Mouse (Mus musculus) G1E (cell line): ENCODE data around the gene Sms. TPM values are rescaled to one million over a fixed set of nuclear protein-coding genes. Genes with fewer than 3 reads are reported as not detected.

Source experiments
- ATAC-seq: 2 replicates; pipeline ENCODE4 v1.8.0; 2016; ENCODE audit warnings: mild to moderate bottlenecking; ENCODE audit not compliant: insufficient number of reproducible peaks, poor library complexity, low FRiP score, severe bottlenecking; ENCODE audit errors: extremely low read depth
- DNase-seq: peaks from one replicate; pipeline ENCODE4 v3.0.0; 2012; ENCODE audit warnings: low spot score
- H3K27me3 ChIP-seq: 2 replicates; pipeline ENCODE4 v1.6.1; 2012; ENCODE audit warnings: mild to moderate bottlenecking, low read length, inconsistent platforms; ENCODE audit not compliant: insufficient read depth
- H3K36me3 ChIP-seq: replicated peaks from 2 replicates; pipeline ENCODE3; 2012; ENCODE audit warnings: mild to moderate bottlenecking, inconsistent platforms
- H3K4me1 ChIP-seq: 2 replicates; pipeline ENCODE4 v1.6.1; 2012; ENCODE audit warnings: low read depth, low read length, inconsistent platforms, mixed read lengths; ENCODE audit not compliant: insufficient read depth
- H3K4me3 ChIP-seq: 2 replicates; pipeline ENCODE4 v1.5.1; 2012; ENCODE audit warnings: low read depth, mild to moderate bottlenecking, inconsistent platforms, low read length, moderate library complexity, mixed read lengths
- H3K9me3 ChIP-seq: replicated peaks from 2 replicates; pipeline ENCODE4 v1.6.1; 2012; ENCODE audit warnings: inconsistent platforms
- CTCF ChIP-seq: IDR thresholded peaks from 2 replicates; pipeline ENCODE4 v1.5.1; 2012; ENCODE audit warnings: low read depth, low read length, inconsistent platforms, mixed read lengths
- GATA1 ChIP-seq: IDR thresholded peaks from 2 replicates; pipeline ENCODE4 v1.6.1; 2012; ENCODE audit warnings: borderline replicate concordance, low read length, inconsistent platforms, mixed read lengths
- GATA2 ChIP-seq: IDR thresholded peaks from 2 replicates; pipeline ENCODE4 v1.6.1; 2012; ENCODE audit warnings: low read depth, low read length, inconsistent platforms, borderline replicate concordance
- POLR2AphosphoS5 ChIP-seq: IDR thresholded peaks from 2 replicates; pipeline ENCODE4 v1.6.1; 2012; ENCODE audit warnings: low read depth, low read length, inconsistent platforms; ENCODE audit not compliant: insufficient replicate concordance
- TAL1 ChIP-seq: conservative IDR thresholded peaks from 2 replicates; pipeline ENCODE4 v1.6.1; 2012; ENCODE audit warnings: low read depth, low read length, inconsistent platforms, mixed read lengths
- polyA plus RNA-seq: library from polyadenylated mRNA; stranded (reverse); fragments of >175 nt; gene quantifications from 2 replicates; pipeline ENCODE4 v1.2.3, GENCODE M21; 2012
- total RNA-seq, 2 experiments: library from RNA; stranded (forward) in 1 of 2; stranded (reverse) in 1 of 2; fragments of 200-1000 nt in 1 of 2; fragments of >200 nt in 1 of 2; fragmentation: Nextera tagmentation in 1 of 2; gene quantifications; 2 replicates each; pipeline ENCODE4 v1.2.3; 2014 to 2017

Sms gene
- total and polyA plus RNA-seq, 3 experiments = 35.5 to 80.6 (median 76.3) TPM

DNA sequence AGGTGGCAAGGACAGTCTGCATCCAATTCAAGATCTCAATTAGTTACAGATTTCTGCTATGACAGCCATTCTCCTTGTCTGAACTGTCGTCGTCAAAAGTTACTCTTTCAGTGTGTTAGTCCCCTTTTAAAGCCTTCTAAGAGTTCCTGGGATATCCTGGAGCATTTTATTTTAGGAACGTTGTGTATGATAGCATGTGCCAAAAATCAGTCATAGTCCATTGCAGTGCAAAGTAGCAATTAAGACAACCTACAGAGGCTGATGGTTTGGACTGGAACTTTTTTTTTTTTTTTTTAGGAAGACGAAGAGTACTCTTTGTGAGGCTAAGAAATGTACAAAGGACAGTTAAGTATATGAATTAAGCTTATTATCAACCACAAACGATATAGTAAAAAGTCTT is 76.9 kb downstream of the Sms start, which contains the start of gene Phex:
TSS of gene Phex (minus strand) at position 101 of the 400 bp plus-strand sequence.
- Histone ChIP-seq H3K4me3 (no peak within 1 kb of the TSS), H3K4me1 (no peaks in the 10 kb centered on the region), H3K9me3 (no peaks in the 10 kb centered on the region), H3K27me3 (no peaks in the 10 kb centered on the region), H3K36me3 (no peaks in the 10 kb centered on the region)
- TF ChIP-seq POLR2AphosphoS5 (no peak), CTCF (no peak), TAL1 (no peak), GATA1 (no peak), GATA2 (no peak)
- no peak for ATAC-seq
- no peak for DNase-seq

GRCm38 (mm10) chrX:157404919-157405318 is 87.2 kb downstream of the Sms start:
- TF ChIP-seq POLR2AphosphoS5 = no peak
- no peak for TF ChIP-seq CTCF
- no peak for TF ChIP-seq GATA2
- no peak for TF ChIP-seq TAL1
- no peak for TF ChIP-seq GATA1

More at GRCm38 (mm10) chrX:157404919-157405318, 87.2 kb downstream of the Sms start:
- Histone ChIP-seq H3K36me3 (no peaks in the 10 kb centered on the region), H3K4me1 (no peaks in the 10 kb centered on the region), H3K4me3 (no peak overlapping the region), H3K27me3 (no peaks in the 10 kb centered on the region), H3K9me3 (no peaks in the 10 kb centered on the region)
- DNase-seq (no peak), ATAC-seq (no peak)

Other genes with a start within 250 kb of the Sms start
- gene Phex, start 77.0 kb downstream of the Sms start, total RNA-seq (2014; fragmentation: Nextera tagmentation) = 0.38 TPM in 1 of 2 replicates, not detected in the other
- gene Phex, start 77.0 kb downstream of the Sms start, total RNA-seq (2017) = 0.22 TPM in 1 of 2 replicates, not detected in the other
- not detected in 2 replicates for gene Phex, start 77.0 kb downstream of the Sms start, polyA plus RNA-seq
- 5.2 and 7.5 TPM in 2 replicates for gene Yy2, start 76.7 kb upstream of the Sms start, total RNA-seq (2014; fragmentation: Nextera tagmentation)
- gene Yy2, start 76.7 kb upstream of the Sms start, total RNA-seq (2017) = 5.2 and 6.9 TPM in 2 replicates
- gene Yy2, start 76.7 kb upstream of the Sms start, polyA plus RNA-seq = 0.10 TPM in 1 of 2 replicates, not detected in the other
- gene Mbtps2, start 106.4 kb upstream of the Sms start, total RNA-seq (2014; fragmentation: Nextera tagmentation) = 44.5 and 49.3 TPM in 2 replicates
- 10.0 and 19.1 TPM in 2 replicates for gene Mbtps2, start 106.4 kb upstream of the Sms start, total RNA-seq (2017)
- 6.3 and 6.6 TPM in 2 replicates for gene Mbtps2, start 106.4 kb upstream of the Sms start, polyA plus RNA-seq
- not detected in 2 replicates for gene Smpx, start 206.6 kb upstream of the Sms start, total RNA-seq (2014; fragmentation: Nextera tagmentation)
- gene Smpx, start 206.6 kb upstream of the Sms start, total RNA-seq (2017) = 0.52 TPM in 1 of 2 replicates, not detected in the other
- not detected in 2 replicates for gene Smpx, start 206.6 kb upstream of the Sms start, polyA plus RNA-seq